Mouse (Mus musculus): ENCODE measurements around the gene Kcp.

GRCm38 (mm10) chr6:29432676-29433037 is 75.1 kb downstream of the Kcp start:
- no peak for TF ChIP-seq CTCF (IDR thresholded peaks at IDR 0.05; ENCODE audit: control insufficient read depth, insufficient read depth, insufficient replicate concordance, low read depth, low read length)
- no peak for TF ChIP-seq POLR2A (IDR thresholded peaks at IDR 0.05; ENCODE audit: control insufficient read depth, low read depth, low read length)
